Mouse (Mus musculus): ENCODE results near the gene Tmem63c. TPM values are rescaled to one million over a fixed set of nuclear protein-coding genes. Genes with fewer than 3 reads are reported as not detected.

The Tmem63c gene
- polyA plus RNA-seq, 1 experiment, result 1.2 TPM

DNA sequence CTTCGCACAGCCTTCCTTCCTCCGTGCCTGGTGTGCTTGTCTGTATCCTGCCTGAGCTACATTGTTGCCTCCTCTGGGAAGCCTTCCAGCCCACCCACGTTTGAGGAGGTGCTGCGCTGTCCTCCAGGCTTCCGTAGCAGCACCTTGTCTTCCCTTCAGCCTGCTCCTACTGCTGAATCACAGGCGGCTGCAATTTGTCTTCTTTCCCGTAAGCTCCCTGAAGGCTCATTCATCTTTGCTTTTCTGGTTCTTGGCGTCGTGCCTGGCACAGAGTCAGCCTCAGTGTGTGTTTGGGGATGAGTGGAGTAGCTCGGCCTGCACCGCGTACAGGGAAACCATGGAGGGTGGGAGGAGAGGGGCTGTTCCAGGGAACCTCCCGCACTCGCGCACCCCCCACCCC, 43.3 kb upstream of the Tmem63c start:
- WGBS, result 35% methylated on average over 15 of the region's 15 CpGs
- no peak for DNase-seq (ENCODE audit: low read depth in 1 of 2, low spot score in 2 of 2)
- peaks cover 4% of the 10 kb centered on the region; the same call in 1 of the 2 replicates for H3K4me1 ChIP-seq (ENCODE audit: control insufficient read depth, insufficient read depth, insufficient read length)
- TF ChIP-seq POLR2A (IDR thresholded peaks at IDR 0.05; ENCODE audit: low read depth, low read length) (no peak), CTCF (IDR thresholded peaks at IDR 0.05; ENCODE audit: extremely low read depth, insufficient read depth, insufficient read length, insufficient replicate concordance) (no peak)
- no peaks in the 10 kb centered on the region for H3K27me3 ChIP-seq (ENCODE audit: control insufficient read depth, insufficient read depth, low read length)
- H3K36me3 ChIP-seq (ENCODE audit: control insufficient read depth, insufficient read depth, low read length), result no peaks in the 10 kb centered on the region
- H3K27ac ChIP-seq (ENCODE audit: insufficient read depth, low read length), result no peak overlapping the region
- no peak overlapping the region for H3K4me3 ChIP-seq (ENCODE audit: extremely low read depth, insufficient read depth, insufficient read length)

- H3K36me3 ChIP-seq (ENCODE audit: control insufficient read depth, insufficient read depth, low read length), result no peaks in the 10 kb centered on the region
- WGBS, result 36% methylated on average over 9 of the region's 9 CpGs
These were observed 40.0 kb upstream of the Tmem63c start for GRCm38 (mm10) chr12:86981180-86981579.

GRCm38 (mm10) chr12:86983470-86984193, 37.5 kb upstream of the Tmem63c start:
- no peak overlapping the region for H3K27ac ChIP-seq (ENCODE audit: insufficient read depth, low read length)
- WGBS, result 8% methylated on average over 28 of the region's 28 CpGs
- no peaks in the 10 kb centered on the region for H3K4me1 ChIP-seq (ENCODE audit: control insufficient read depth, insufficient read depth, insufficient read length)
- TF ChIP-seq POLR2A (IDR thresholded peaks at IDR 0.05; ENCODE audit: low read depth, low read length) (no peak), CTCF (IDR thresholded peaks at IDR 0.05; ENCODE audit: extremely low read depth, insufficient read depth, insufficient read length, insufficient replicate concordance) (no peak)
- peaks cover 4% of the 10 kb centered on the region; the same call in 1 of the 2 replicates for H3K27me3 ChIP-seq (ENCODE audit: control insufficient read depth, insufficient read depth, low read length)
- peak in 1 of 2 experiments; percentile 5 for DNase-seq (ENCODE audit: low read depth in 1 of 2, low spot score in 2 of 2)
- H3K36me3 ChIP-seq (ENCODE audit: control insufficient read depth, insufficient read depth, low read length), result no peaks in the 10 kb centered on the region
- no peak overlapping the region for H3K4me3 ChIP-seq (ENCODE audit: extremely low read depth, insufficient read depth, insufficient read length)

More at GRCm38 (mm10) chr12:86981180-86981579, 40.0 kb upstream of the Tmem63c start:
- no peak overlapping the region for H3K27ac ChIP-seq (ENCODE audit: insufficient read depth, low read length)
- no peaks in the 10 kb centered on the region for H3K4me1 ChIP-seq (ENCODE audit: control insufficient read depth, insufficient read depth, insufficient read length)
- no peak overlapping the region for H3K4me3 ChIP-seq (ENCODE audit: extremely low read depth, insufficient read depth, insufficient read length)
- TF ChIP-seq POLR2A (IDR thresholded peaks at IDR 0.05; ENCODE audit: low read depth, low read length) (no peak), CTCF (IDR thresholded peaks at IDR 0.05; ENCODE audit: extremely low read depth, insufficient read depth, insufficient read length, insufficient replicate concordance) (no peak; the same call in 1 of the 2 replicates)
- DNase-seq (ENCODE audit: low read depth in 1 of 2, low spot score in 2 of 2), result no peak
- 0 out of 2 replicates have a peak, but pooled peaks cover 2% of the 10 kb centered on the region for H3K27me3 ChIP-seq (ENCODE audit: control insufficient read depth, insufficient read depth, low read length)

DNA sequence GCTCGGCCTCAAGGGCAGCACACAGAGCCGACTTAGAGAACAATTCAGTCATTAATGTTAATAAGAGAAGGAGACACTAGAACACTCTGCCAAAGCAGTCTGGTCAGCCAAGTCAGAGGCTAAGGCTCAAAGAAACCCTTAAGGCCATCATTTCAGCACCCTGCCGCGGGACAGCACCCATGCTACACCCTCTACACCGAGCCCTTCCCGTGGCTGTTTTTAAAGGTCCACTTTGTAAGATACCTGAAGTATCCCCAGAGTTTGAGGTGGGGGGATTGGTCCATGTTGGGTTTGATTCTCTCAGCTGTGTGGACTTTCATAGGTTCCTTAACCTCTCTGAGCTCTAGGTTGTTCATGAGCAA, 37.0 kb upstream of the Tmem63c start:
- peaks cover 4% of the 10 kb centered on the region; the same call in 1 of the 2 replicates for H3K27me3 ChIP-seq (ENCODE audit: control insufficient read depth, insufficient read depth, low read length)
- TF ChIP-seq CTCF (IDR thresholded peaks at IDR 0.05; ENCODE audit: extremely low read depth, insufficient read depth, insufficient read length, insufficient replicate concordance) (no peak), POLR2A (IDR thresholded peaks at IDR 0.05; ENCODE audit: low read depth, low read length) (no peak)
- DNase-seq (ENCODE audit: low read depth in 1 of 2, low spot score in 2 of 2), result no peak
- H3K27ac ChIP-seq (ENCODE audit: insufficient read depth, low read length), result no peak overlapping the region
- no peaks in the 10 kb centered on the region for H3K36me3 ChIP-seq (ENCODE audit: control insufficient read depth, insufficient read depth, low read length)
- WGBS, result 19% methylated on average over 6 of the region's 6 CpGs
- H3K4me1 ChIP-seq (ENCODE audit: control insufficient read depth, insufficient read depth, insufficient read length), result no peaks in the 10 kb centered on the region
- no peak overlapping the region for H3K4me3 ChIP-seq (ENCODE audit: extremely low read depth, insufficient read depth, insufficient read length)

DNA sequence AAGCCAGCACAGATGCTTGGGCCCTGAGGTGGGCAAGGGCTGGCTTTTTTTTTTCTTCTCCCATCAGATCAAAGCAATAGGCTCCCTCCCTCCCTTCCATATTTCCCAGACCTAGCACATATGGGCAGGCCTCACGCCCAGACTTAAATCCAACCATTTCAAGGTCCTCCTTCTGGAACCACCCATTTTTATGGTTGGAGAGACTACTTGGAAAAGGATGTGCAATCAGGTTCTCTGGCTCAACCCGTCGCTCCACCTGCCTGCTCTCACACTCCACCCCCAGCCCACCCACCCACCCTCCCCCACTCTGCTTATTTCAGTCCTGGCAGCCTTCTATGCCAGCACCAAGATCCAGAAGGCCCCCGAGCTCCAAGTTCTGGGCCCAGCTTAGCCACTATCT, 34.6 kb upstream of the Tmem63c start:
- no peak for DNase-seq (ENCODE audit: low read depth in 1 of 2, low spot score in 2 of 2)
- Histone ChIP-seq H3K4me3 (ENCODE audit: extremely low read depth, insufficient read depth, insufficient read length) (no peak overlapping the region), H3K27me3 (ENCODE audit: control insufficient read depth, insufficient read depth, low read length) (peaks cover 12% of the 10 kb centered on the region; the same call in 1 of the 2 replicates), H3K4me1 (ENCODE audit: control insufficient read depth, insufficient read depth, insufficient read length) (no peaks in the 10 kb centered on the region; the same call in 1 of the 2 replicates), H3K27ac (ENCODE audit: insufficient read depth, low read length) (no peak overlapping the region), H3K36me3 (ENCODE audit: control insufficient read depth, insufficient read depth, low read length) (no peaks in the 10 kb centered on the region)
- 71% methylated on average over 4 of the region's 4 CpGs for WGBS
- TF ChIP-seq CTCF (IDR thresholded peaks at IDR 0.05; ENCODE audit: extremely low read depth, insufficient read depth, insufficient read length, insufficient replicate concordance) (no peak), POLR2A (IDR thresholded peaks at IDR 0.05; ENCODE audit: low read depth, low read length) (no peak)

GRCm38 (mm10) chr12:86988227-86988626, 32.9 kb upstream of the Tmem63c start:
- TF ChIP-seq POLR2A (IDR thresholded peaks at IDR 0.05; ENCODE audit: low read depth, low read length), result no peak
- no peak for TF ChIP-seq CTCF (IDR thresholded peaks at IDR 0.05; ENCODE audit: extremely low read depth, insufficient read depth, insufficient read length, insufficient replicate concordance)
- no peaks in the 10 kb centered on the region for H3K36me3 ChIP-seq (ENCODE audit: control insufficient read depth, insufficient read depth, low read length)
- no peak overlapping the region for H3K27ac ChIP-seq (ENCODE audit: insufficient read depth, low read length)
- 38% methylated on average over 16 of the region's 16 CpGs for WGBS
- peaks cover 12% of the 10 kb centered on the region; the same call in 1 of the 2 replicates for H3K27me3 ChIP-seq (ENCODE audit: control insufficient read depth, insufficient read depth, low read length)
- no peaks in the 10 kb centered on the region; the same call in 1 of the 2 replicates for H3K4me1 ChIP-seq (ENCODE audit: control insufficient read depth, insufficient read depth, insufficient read length)
- DNase-seq (ENCODE audit: low read depth in 1 of 2, low spot score in 2 of 2), result no peak
- no peak overlapping the region for H3K4me3 ChIP-seq (ENCODE audit: extremely low read depth, insufficient read depth, insufficient read length)

- no peak for DNase-seq (ENCODE audit: low read depth in 1 of 2, low spot score in 2 of 2)
- no peaks in the 10 kb centered on the region; the same call in 1 of the 2 replicates for H3K4me1 ChIP-seq (ENCODE audit: control insufficient read depth, insufficient read depth, insufficient read length)
- no peak overlapping the region for H3K4me3 ChIP-seq (ENCODE audit: extremely low read depth, insufficient read depth, insufficient read length)
- H3K27me3 ChIP-seq (ENCODE audit: control insufficient read depth, insufficient read depth, low read length), result peaks cover 10% of the 10 kb centered on the region; the same call in 1 of the 2 replicates
- no peaks in the 10 kb centered on the region for H3K36me3 ChIP-seq (ENCODE audit: control insufficient read depth, insufficient read depth, low read length)
- no peak overlapping the region for H3K27ac ChIP-seq (ENCODE audit: insufficient read depth, low read length)
- WGBS, result 15% methylated on average over 15 of the region's 15 CpGs
- TF ChIP-seq CTCF (IDR thresholded peaks at IDR 0.05; ENCODE audit: extremely low read depth, insufficient read depth, insufficient read length, insufficient replicate concordance), result no peak
- no peak for TF ChIP-seq POLR2A (IDR thresholded peaks at IDR 0.05; ENCODE audit: low read depth, low read length)
These were observed 31.8 kb upstream of the Tmem63c start for GRCm38 (mm10) chr12:86989378-86989777.
